Mouse (Mus musculus): Measurements from ENCODE around the gene Elf4. TPM values are rescaled to one million over a fixed set of nuclear protein-coding genes. Genes with fewer than 3 reads are reported as not detected.

Gene Elf4
- polyA plus RNA-seq (2015; fragmentation: Illumina TruSeq; extraction: RNeasy Lipid Tissue Mini Kit (QIAGEN cat#74804); ENCODE audit: insufficient read depth, low replicate concordance): 105 TPM

DNA sequence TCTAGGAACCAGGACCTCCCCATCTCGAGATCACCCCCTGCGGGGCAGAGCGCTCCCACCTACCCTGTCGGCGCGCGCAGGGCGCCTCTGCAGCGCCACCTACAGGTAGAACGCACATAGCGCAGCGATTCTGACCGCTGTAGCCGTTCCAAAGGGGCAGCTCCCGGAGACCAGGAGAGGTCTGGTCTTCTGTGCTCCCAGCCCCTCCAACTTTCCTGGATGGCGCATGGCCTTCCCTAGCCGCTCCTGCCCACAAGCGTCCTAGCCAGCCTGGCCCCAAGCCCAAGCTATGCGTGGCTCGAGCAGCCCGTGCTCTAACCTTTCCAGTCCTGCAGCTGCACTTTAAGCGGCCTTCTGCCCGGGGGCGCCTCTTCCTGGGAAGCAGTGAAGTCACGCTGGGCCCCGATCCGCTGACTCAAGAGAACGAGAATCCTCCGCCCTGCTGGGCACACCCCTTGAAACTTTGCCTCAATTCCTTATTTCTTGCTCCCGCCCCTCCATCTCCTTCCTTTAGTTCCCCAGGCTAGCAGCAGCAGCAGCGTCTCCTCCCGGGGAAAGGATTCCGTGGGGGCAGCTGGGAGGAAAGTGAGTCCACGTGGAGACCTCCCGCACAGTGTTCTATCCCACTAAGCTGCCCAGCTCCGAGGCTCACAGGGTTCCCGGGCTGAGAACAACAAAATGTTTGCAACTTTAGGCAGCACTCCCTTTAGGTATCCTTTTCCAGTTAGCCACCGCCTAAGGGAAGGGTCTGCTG is at the start of gene Elf4:
Gene Elf4, minus strand, starts transcription at position 379 of the 754 bp plus-strand sequence.

Other genes starting within 250 kb of the Elf4 start
- 58.1 TPM for gene Utp14a, start 206.3 kb downstream of the Elf4 start, polyA plus RNA-seq (2015; fragmentation: Illumina TruSeq; extraction: RNeasy Lipid Tissue Mini Kit (QIAGEN cat#74804); ENCODE audit: insufficient read depth, low replicate concordance)
- gene Bcorl1, start 121.8 kb downstream of the Elf4 start, polyA plus RNA-seq (2015; fragmentation: Illumina TruSeq; extraction: RNeasy Lipid Tissue Mini Kit (QIAGEN cat#74804); ENCODE audit: insufficient read depth, low replicate concordance): 2.5 TPM
- 37.9 TPM for gene Aifm1, start 50.4 kb upstream of the Elf4 start, polyA plus RNA-seq (2015; fragmentation: Illumina TruSeq; extraction: RNeasy Lipid Tissue Mini Kit (QIAGEN cat#74804); ENCODE audit: insufficient read depth, low replicate concordance)
- gene Rab33a, start 56.2 kb upstream of the Elf4 start, polyA plus RNA-seq (2015; fragmentation: Illumina TruSeq; extraction: RNeasy Lipid Tissue Mini Kit (QIAGEN cat#74804); ENCODE audit: insufficient read depth, low replicate concordance): not detected
- gene Zfp280c, start 131.4 kb upstream of the Elf4 start, polyA plus RNA-seq (2015; fragmentation: Illumina TruSeq; extraction: RNeasy Lipid Tissue Mini Kit (QIAGEN cat#74804); ENCODE audit: insufficient read depth, low replicate concordance): 36.9 TPM
- gene Slc25a14, start 160.3 kb upstream of the Elf4 start, polyA plus RNA-seq (2015; fragmentation: Illumina TruSeq; extraction: RNeasy Lipid Tissue Mini Kit (QIAGEN cat#74804); ENCODE audit: insufficient read depth, low replicate concordance): 11.9 TPM
- gene Gpr119, start 211.3 kb upstream of the Elf4 start, polyA plus RNA-seq (2015; fragmentation: Illumina TruSeq; extraction: RNeasy Lipid Tissue Mini Kit (QIAGEN cat#74804); ENCODE audit: insufficient read depth, low replicate concordance): not detected
- 12.8 TPM for gene Rbmx2, start 231.9 kb upstream of the Elf4 start, polyA plus RNA-seq (2015; fragmentation: Illumina TruSeq; extraction: RNeasy Lipid Tissue Mini Kit (QIAGEN cat#74804); ENCODE audit: insufficient read depth, low replicate concordance)